Mouse (Mus musculus): ENCODE results near the gene Mettl26. TPM values are rescaled to one million over a fixed set of nuclear protein-coding genes. Genes with fewer than 3 reads are reported as not detected.
A peak's percentile ranks its signal among the peaks of the same experiment; 100 is the strongest.
"Not testable (repeated sequence)": the region's sequence is repeated elsewhere in the genome, so short reads cannot be mapped to it uniquely, and the experiment has no call there.

Mettl26 gene
- polyA plus RNA-seq, 1 experiment: 52.1 TPM

DNA sequence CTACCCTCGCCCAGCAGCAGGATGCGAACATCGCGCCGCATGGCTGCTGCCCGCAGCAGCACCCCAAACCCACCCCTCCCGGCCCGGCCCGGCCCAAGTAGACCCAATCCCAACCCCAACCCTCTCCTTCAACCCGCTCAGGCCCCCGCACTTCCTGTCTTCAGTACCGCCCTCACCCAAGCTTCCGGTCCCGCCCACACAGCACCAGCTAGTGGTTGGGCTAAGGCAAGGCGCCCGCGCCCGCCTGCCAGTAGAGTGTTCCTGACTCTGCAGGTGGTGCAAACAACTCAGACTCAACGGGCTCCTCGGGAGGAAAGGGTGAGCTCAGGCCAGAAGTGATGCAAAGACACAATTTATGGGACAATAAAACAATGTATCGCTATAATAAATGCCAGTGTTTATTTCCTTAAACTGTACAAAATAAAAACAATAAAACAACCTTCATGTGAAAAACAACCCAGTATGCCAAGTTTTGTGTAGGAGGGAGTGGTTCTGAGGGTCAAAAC, 30.4 kb upstream of the Mettl26 start, which contains the start of gene Rhot2:
Gene Rhot2 (minus strand): TSS at position 456 of the 506 bp plus-strand sequence.
- Histone ChIP-seq H3K4me3 (ENCODE audit: insufficient read depth, low read depth, low read length) (peak within 1 kb of the TSS; percentile 83), H3K4me1 (ENCODE audit: control insufficient read depth, insufficient read depth, insufficient read length, low read length) (peaks cover 7% of the 10 kb centered on the region), H3K27ac (replicated peaks; ENCODE audit: low read depth, low read length) (peak within 1 kb of the TSS; percentile 70)

DNA sequence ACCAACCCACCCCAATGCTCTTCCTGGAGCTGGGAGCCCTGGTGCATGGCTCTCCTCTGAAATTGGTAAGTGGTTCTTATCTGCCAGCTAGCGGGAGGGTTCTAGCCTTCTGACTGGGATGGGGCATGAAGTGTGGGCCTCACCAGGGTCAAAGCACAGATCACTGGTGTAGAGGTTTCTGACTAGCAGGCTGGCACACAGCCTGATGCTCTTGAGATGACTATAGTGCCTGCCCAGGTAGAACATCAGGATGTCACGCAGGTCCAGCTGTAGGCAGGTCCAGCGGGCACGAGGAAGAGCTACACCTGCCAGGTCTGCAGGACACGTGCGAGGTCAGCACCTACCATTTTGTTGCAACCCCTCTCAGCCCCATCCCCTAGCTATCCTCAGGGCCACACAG, 14.6 kb upstream of the Mettl26 start:
- Histone ChIP-seq H3K4me3 (ENCODE audit: insufficient read depth, low read depth, low read length) (no peak overlapping the region), H3K27ac (replicated peaks; ENCODE audit: low read depth, low read length) (no peak overlapping the region), H3K4me1 (ENCODE audit: control insufficient read depth, insufficient read depth, insufficient read length, low read length) (no peaks in the 10 kb centered on the region)

DNA sequence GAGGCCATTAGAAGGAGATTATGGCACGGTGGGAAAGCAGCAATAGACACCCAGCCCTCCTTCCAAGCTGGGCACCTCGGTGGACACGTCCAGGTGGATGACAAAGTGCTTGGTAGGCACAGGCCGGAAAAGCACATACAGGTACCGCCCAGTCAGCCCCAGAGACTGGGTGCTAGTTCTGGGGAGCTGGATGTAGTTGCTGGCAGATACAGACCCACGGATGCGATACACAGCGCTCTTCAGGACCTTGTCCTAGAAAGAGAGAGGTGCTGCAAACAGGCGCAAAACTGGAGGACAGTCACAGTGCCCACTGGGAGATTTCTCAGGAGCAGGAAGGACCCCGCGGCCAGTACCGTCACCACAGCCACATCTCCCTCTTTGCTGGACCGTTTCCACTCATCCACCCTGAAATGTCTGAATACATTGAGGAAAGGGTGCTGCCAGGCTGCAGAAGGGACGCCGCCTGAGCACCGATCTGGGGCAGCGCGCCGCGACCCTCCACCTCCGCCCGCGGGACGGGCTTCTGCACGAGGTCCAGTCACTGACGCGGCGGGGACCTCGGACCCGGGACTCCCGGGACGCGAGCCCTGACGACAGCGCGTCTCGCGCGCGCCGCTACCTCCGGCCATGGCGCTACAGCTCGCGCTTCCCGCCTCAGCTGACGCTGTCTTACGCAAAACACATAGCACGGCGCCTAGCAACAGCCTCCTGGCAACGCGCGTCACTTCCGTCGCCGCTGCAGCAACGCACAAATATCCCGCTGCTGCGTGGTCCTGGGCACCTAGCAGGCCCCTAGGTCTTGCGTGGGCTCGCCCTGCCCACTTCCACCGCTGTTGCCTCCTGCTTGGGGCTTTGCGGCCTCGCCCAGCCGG, 13.8 kb upstream of the Mettl26 start, which contains the start of gene Wdr90:
Gene Wdr90 (minus strand): TSS at position 670 of the 872 bp plus-strand sequence.
- Histone ChIP-seq H3K4me1 (ENCODE audit: control insufficient read depth, insufficient read depth, insufficient read length, low read length) (no peaks in the 10 kb centered on the region), H3K27ac (replicated peaks; ENCODE audit: low read depth, low read length) (peak within 1 kb of the TSS; percentile 33), H3K4me3 (ENCODE audit: insufficient read depth, low read depth, low read length) (peak within 1 kb of the TSS; percentile 59)

DNA sequence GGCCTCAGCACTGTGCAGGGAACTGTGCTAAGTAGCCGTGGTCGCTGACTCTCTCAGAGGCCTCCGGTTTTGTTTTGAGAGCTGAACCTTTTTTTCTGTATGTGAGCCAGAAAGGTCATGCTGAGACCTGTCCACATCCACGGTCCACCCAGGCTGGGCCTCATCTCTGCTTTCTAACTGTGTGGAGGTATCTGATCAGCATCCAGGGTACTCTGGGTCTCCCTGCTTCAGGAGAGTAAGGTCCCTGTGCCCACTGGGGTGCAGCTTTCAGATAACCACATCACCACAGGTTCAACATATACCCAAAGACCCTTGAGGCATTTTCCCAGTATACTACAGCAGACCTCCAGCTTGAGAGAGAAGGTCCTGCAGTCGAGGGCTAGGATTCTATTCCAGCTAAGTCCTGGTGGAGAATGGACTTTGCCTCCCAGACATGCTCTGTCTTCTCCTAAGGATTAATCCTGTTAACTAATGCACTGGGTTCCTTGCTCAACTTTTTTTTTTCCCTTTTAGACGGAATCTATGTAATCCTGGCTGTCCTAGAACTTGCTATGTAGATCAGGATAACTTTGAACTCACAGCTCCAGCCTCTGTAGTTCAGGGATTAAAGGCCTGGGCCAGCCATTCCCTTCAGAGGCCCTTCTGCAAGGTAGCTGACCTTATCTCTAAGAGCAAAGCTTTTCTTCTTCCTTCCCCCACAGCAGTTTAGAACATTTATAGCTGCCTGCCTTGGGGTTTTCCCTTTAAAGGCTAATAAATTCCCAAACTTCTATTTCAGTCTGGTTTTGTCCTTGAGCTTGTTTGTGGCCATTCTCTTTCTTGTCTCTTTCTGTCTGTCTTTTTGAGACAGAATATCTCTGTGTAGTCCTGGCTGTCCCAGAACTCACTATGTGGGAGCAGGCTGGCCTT, 12.9 kb upstream of the Mettl26 start:
- H3K27ac ChIP-seq (replicated peaks; ENCODE audit: low read depth, low read length): peak overlapping the region; percentile 33
- no peaks in the 10 kb centered on the region for H3K4me1 ChIP-seq (ENCODE audit: control insufficient read depth, insufficient read depth, insufficient read length, low read length)
- H3K4me3 ChIP-seq (ENCODE audit: insufficient read depth, low read depth, low read length): peak overlapping the region; percentile 59

DNA sequence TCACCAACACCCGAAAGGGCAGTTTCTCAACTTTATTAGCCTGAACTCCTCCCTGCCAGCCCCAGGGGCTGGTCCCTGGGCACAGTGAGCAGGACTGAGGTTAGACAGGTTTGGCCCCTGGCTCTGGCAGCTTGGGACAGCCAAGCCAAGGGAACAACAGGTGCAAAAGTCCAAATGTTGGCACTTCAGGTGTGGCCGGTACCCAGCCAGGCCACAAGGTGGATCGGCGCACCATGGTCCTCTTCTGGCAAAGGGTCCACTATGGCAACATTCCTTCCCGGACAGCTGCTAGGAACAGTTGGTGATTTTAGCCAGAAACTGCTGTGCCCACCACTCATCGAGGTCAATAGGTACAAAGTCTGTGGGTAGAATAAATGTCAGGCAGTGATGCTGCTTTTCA, 11.2 kb upstream of the Mettl26 start:
- Histone ChIP-seq H3K4me3 (ENCODE audit: insufficient read depth, low read depth, low read length) (no peak overlapping the region), H3K27ac (replicated peaks; ENCODE audit: low read depth, low read length) (no peak overlapping the region)

DNA sequence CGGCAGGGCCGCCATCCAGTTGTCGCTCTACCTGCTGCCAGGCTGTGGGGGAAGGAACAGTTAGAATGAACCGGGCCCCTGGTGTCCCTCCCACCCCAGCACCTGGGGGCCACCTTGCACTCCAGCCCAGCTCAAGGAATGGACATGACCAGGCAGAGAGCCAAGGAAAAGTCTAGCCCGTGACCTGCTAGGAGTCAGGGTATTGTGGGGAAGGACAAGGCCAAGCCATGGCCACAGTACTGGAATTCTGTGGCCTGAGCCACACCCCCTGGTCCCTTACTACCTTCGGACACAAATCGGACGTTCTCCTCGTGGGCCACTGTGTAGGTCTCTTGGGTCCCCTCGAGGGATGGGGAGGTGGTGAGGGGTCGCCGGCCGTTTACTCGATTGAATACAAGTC, 10.6 kb upstream of the Mettl26 start:
- 0 out of 2 replicates have a peak, but pooled peaks cover 3% of the 10 kb centered on the region for H3K4me1 ChIP-seq (ENCODE audit: control insufficient read depth, insufficient read depth, insufficient read length, low read length)
- H3K4me3 ChIP-seq (ENCODE audit: insufficient read depth, low read depth, low read length): no peak overlapping the region
- no peak overlapping the region for H3K27ac ChIP-seq (replicated peaks; ENCODE audit: low read depth, low read length)

More for the DNA sequence above, 11.2 kb upstream of the Mettl26 start:
- no peaks in the 10 kb centered on the region for H3K4me1 ChIP-seq (ENCODE audit: control insufficient read depth, insufficient read depth, insufficient read length, low read length)

DNA sequence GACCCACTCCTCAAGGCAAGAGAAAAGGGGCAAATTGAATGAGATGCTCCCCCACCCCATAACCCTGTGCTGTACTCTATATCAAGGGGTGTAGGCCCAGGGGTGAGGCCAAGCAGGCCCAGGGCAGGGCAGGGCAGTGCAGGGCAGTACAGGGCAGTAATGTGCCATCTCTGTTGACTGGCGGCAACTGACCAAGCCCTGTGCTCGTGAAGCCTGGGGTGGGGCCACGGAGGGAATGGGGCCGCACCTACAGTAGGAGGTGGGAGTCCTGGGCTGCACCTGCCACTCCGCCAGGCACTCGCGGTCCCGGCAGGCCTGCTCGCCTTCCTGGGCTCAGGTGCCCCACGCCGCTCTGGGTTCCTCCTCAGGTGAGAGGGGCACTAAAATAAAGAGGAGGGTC, 9.6 kb upstream of the Mettl26 start:
- H3K4me3 ChIP-seq (ENCODE audit: insufficient read depth, low read depth, low read length): peak overlapping the region; percentile 62; the same call in 1 of the 2 replicates
- H3K27ac ChIP-seq (replicated peaks; ENCODE audit: low read depth, low read length): peak overlapping the region; percentile 93
- H3K4me1 ChIP-seq (ENCODE audit: control insufficient read depth, insufficient read depth, insufficient read length, low read length): 0 out of 2 replicates have a peak, but pooled peaks cover 3% of the 10 kb centered on the region

DNA sequence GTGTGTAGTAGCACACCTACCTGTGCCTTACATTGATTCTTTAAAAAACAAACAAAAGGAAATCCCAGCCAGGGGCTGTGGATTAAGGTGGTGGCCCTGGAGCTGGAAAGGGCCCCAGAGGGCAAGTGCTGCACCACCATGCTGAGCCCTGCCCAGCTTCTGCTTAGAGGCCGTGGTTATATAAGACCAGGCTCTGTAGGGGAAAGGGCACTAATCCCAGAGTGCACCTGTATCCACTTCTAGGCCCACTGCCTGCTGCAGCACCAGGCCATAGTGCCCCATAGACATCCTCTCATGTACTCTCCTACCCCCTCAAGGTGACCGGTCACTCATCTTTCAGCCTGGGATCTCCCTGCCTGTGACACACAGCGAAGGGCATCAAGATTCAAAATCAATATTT, 8.7 kb upstream of the Mettl26 start:
- H3K4me1 ChIP-seq (ENCODE audit: control insufficient read depth, insufficient read depth, insufficient read length, low read length): 0 out of 2 replicates have a peak, but pooled peaks cover 3% of the 10 kb centered on the region
- H3K27ac ChIP-seq (replicated peaks; ENCODE audit: low read depth, low read length): peak overlapping the region; percentile 93
- peak overlapping the region; percentile 62 for H3K4me3 ChIP-seq (ENCODE audit: insufficient read depth, low read depth, low read length)

DNA sequence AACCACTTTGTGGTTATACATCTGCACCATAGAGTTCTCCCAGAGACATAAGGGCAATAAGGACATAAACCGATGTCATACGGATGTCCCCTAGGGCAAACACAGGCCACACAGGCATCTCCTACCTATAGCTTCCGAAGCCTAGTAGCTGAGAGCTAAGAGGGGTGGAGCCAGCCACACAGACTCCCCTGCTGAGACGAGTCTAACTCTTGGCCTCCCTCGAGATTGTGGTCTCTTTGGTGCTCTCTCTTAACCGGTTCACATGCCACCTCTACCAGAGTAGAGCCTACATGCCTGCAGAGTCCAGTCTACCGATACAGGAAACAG, 7.4 kb upstream of the Mettl26 start:
- Histone ChIP-seq H3K4me1 (ENCODE audit: control insufficient read depth, insufficient read depth, insufficient read length, low read length) (0 out of 2 replicates have a peak, but pooled peaks cover 3% of the 10 kb centered on the region), H3K27ac (replicated peaks; ENCODE audit: low read depth, low read length) (peak overlapping the region; percentile 92), H3K4me3 (ENCODE audit: insufficient read depth, low read depth, low read length) (peak overlapping the region; percentile 89)

DNA sequence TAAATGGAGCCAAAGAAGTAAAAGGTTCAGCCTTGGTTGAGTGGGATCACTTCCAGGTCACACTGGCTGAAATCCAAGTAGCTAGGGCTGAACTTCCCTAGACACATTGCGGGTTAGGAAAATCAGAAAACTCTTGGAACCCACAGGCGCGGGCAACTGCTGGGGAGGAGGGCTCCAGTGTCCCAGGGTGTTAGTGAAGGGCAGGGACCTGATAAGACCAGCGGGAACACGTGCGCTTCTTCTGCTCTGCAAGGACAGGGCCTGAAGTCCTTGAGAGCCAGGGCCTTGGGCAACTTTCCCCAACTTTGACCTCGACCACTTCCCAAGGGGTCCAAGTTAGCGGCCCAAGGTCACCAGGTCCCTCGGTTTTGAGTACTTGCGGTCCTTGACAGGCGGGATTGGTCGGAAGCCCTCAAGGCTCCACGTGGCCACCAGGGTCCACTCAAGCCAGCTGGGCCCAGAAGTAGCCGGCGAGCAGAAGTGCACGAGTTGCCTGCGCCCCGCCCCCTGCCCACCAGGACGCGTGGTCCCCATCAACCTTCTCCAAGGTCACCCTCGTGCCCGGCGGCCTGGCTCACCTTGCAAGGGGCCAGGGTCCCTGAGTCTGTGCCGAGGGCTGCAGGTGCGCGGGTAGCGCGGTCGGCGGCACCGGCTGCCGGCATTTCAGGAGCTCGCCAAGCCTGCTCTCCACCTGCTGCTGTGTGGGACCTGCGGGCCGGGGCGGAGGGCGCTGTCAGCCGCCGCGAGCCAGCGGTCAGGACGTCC, 6.9 kb upstream of the Mettl26 start:
- 0 out of 2 replicates have a peak, but pooled peaks cover 3% of the 10 kb centered on the region for H3K4me1 ChIP-seq (ENCODE audit: control insufficient read depth, insufficient read depth, insufficient read length, low read length)
- H3K27ac ChIP-seq (replicated peaks; ENCODE audit: low read depth, low read length): peak overlapping the region; percentile 92
- H3K4me3 ChIP-seq (ENCODE audit: insufficient read depth, low read depth, low read length): peak overlapping the region; percentile 89

DNA sequence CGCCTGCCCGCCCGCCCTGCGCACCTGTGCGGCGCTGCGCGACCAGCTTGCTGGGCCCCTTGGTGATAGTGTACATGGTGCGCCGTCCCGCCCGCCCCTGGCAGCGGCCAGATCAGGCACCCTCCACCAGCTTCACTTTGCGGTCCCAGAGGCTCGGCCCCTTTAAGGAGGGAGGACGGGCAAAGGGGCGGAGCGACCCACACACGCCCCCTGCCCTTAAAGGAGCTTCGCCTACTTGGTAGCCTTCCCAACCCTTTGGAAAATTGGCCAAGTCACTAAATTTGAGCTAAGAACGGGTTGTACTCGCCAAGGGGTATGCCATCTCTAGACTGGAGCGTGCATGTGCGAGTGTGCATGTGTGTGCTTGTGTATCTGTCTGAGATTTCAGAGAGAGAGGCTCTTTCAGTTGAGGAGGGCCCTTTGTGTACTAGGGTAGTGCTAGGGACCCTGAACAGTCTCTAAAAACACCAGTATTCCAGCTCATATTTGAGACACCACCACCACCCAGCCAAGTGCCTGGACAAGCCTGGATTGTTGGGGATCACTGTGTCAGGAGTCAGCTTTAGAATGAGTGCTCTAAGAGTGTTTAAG, 6.2 kb upstream of the Mettl26 start, which contains the start of gene Mcrip2:
Gene Mcrip2 (minus strand): TSS at position 164 of the 591 bp plus-strand sequence.
- Histone ChIP-seq H3K4me1 (ENCODE audit: control insufficient read depth, insufficient read depth, insufficient read length, low read length) (0 out of 2 replicates have a peak, but pooled peaks cover 3% of the 10 kb centered on the region), H3K27ac (replicated peaks; ENCODE audit: low read depth, low read length) (peak within 1 kb of the TSS; percentile 92)

DNA sequence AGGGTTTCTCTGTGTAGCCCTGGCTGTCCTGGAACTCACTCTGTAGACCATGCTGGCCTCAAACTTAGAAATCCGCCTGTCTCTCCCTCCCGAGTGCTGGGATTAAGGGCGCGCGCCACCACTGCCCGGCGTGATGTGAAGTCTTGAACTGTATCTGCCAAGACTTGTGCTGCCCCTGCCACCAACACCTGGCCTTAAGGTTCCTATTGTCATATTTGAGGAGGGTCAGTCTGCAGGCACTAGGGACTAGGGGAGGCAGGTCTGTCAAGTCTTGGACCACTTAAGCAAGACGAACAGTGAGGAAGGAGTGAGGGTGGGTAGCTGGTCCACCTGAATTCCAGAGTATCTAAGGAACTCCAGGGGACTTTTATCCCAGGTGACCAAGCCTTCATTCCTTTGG, 5.4 kb upstream of the Mettl26 start:
- Histone ChIP-seq H3K27ac (replicated peaks; ENCODE audit: low read depth, low read length) (no peak overlapping the region), H3K4me3 (ENCODE audit: insufficient read depth, low read depth, low read length) (no peak overlapping the region), H3K4me1 (ENCODE audit: control insufficient read depth, insufficient read depth, insufficient read length, low read length) (peaks cover 5% of the 10 kb centered on the region; the same call in 1 of the 2 replicates)

More for the DNA sequence above, 6.2 kb upstream of the Mettl26 start, which contains the start of gene Mcrip2:
- H3K4me3 ChIP-seq (ENCODE audit: insufficient read depth, low read depth, low read length): peak within 1 kb of the TSS; percentile 89

DNA sequence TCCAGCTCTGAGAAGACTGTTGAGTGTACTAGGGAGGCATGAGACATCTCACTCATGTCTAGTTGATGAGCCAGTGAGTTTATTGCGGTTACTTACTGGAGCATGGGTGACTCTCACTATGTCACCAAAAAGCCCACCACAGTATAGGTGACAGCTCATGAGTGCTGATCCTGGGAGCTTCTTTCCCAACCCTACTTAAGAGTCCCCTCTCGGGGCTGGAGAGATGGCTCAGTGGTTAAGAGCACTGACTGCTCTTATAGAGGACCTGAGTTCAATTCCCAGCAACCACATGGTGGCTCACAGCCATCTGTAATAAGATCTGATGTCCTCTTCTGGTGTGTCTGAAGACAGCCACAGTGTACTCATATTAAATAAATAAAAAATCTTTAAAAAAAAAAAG, 4.9 kb upstream of the Mettl26 start:
- no peak overlapping the region for H3K27ac ChIP-seq (replicated peaks; ENCODE audit: low read depth, low read length)
- peaks cover 5% of the 10 kb centered on the region; the same call in 1 of the 2 replicates for H3K4me1 ChIP-seq (ENCODE audit: control insufficient read depth, insufficient read depth, insufficient read length, low read length)
- no peak overlapping the region for H3K4me3 ChIP-seq (ENCODE audit: insufficient read depth, low read depth, low read length)

DNA sequence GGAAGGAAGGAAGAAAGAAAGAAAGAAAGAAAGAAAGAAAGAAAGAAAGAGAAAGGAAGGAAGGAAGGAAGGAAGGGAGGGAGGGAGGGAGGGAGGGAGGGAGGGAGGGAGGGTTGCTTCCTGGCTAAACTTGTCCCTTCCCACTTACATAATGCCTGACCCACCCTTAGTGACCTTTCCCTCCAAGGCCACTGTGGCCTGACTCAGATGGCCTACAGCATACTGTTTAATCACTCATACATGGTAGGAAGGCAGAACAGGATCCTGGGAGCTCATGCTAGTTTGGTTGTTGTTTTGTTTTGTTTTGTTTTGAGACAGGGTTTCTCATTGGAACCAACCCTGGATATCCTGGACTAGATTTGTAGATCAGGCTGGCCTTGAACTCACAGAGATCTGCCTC, 3.3 kb upstream of the Mettl26 start:
- H3K4me1 ChIP-seq (ENCODE audit: control insufficient read depth, insufficient read depth, insufficient read length, low read length): peaks cover 12% of the 10 kb centered on the region; the same call in 1 of the 2 replicates
- not testable (repeated sequence) for H3K27ac ChIP-seq (replicated peaks; ENCODE audit: low read depth, low read length); H3K4me3 ChIP-seq (ENCODE audit: insufficient read depth, low read depth, low read length)
